Mouse (Mus musculus) olfactory bulb, adult 2 months (tissue): ENCODE results near the gene Cd300lb.

Source experiments
- CTCF ChIP-seq: fragments of 200-500 bp; IDR thresholded peaks from 2 replicates; pipeline ENCODE4 v1.5.1; 2012; ENCODE audit warnings: low read depth, mild to moderate bottlenecking, low read length, moderate library complexity; ENCODE audit not compliant: insufficient read depth
- POLR2A ChIP-seq: fragments of 200-500 bp; IDR thresholded peaks from 2 replicates; pipeline ENCODE4 v1.6.1; 2012; ENCODE audit warnings: mild to moderate bottlenecking, low read depth, low read length, moderate library complexity; ENCODE audit not compliant: insufficient read depth

GRCm38 (mm10) chr11:114908086-114908485 lies 26.1 kb downstream of the Cd300lb start:
- TF ChIP-seq CTCF (no peak), POLR2A (no peak)
